Comparison of ENCODE assay signal across 22 mouse cellular contexts in the genomic region with DNA sequence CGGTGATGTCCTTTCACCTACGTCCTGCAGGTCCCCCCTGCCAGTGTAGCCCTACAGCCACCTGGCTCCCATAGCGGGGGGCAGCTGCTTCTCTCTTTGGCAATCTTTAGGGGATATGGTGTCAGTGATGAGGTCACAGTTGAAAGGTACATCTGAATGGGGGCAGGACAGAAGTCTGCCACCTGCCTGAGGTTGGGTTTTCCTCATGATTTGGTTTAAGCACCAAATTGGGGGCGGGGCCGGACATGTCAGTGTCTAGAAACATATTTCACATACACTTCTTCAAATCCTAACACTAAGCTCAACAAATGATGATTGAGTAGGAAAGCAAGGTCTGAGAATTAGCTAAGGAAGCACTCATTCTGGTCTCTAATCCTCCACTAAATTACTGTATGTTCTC. TPM values are rescaled to one million over a fixed set of nuclear protein-coding genes. Genes with fewer than 3 reads are reported as not detected.
"Had no signal": no experiment of that assay in that cellular context is flagged by ENCODE, and none has a peak within 500 bp of the region (broad histone marks: within the 10 kb centered on the region; RNA-seq: fewer than 3 reads in every experiment).

A gene (minus strand): TSS at position 101 of the 400 bp plus-strand sequence.

- DNase-seq: liver, embryonic 13.5 days; liver, postnatal 0 days; lung, adult 2 months; lung, postnatal 14 days; lung, postnatal 36 days; right cerebral cortex, postnatal 14 days; thymus, adult 2 months had no signal

- H3K27ac ChIP-seq: liver, embryonic 13.5 days; liver, embryonic 15.5 days; lung, embryonic 15.5 days; macrophage; midbrain, embryonic 13.5 days; midbrain, embryonic 15.5 days; neural tube, embryonic 12.5 days; stomach, embryonic 15.5 days; stomach, postnatal 0 days had no signal

- H3K4me2 ChIP-seq: liver, embryonic 11.5 days; liver, embryonic 13.5 days; liver, embryonic 15.5 days; lung, embryonic 15.5 days; midbrain, embryonic 11.5 days; midbrain, embryonic 13.5 days; midbrain, embryonic 15.5 days; neural tube, embryonic 12.5 days; stomach, embryonic 15.5 days had no signal

- H3K9me3 ChIP-seq: liver, embryonic 13.5 days; liver, embryonic 15.5 days; lung, embryonic 15.5 days; midbrain, embryonic 13.5 days; midbrain, embryonic 15.5 days; neural tube, embryonic 12.5 days; stomach, embryonic 15.5 days had no signal

- H3K9ac ChIP-seq: liver, embryonic 13.5 days; liver, embryonic 15.5 days; liver, postnatal 0 days; lung, embryonic 15.5 days; midbrain, embryonic 13.5 days; midbrain, embryonic 15.5 days; neural tube, embryonic 12.5 days; stomach, embryonic 15.5 days had no signal

- H3K27me3 ChIP-seq: liver, embryonic 13.5 days; liver, embryonic 15.5 days; lung, embryonic 15.5 days; midbrain, embryonic 13.5 days; midbrain, embryonic 15.5 days; neural tube, embryonic 12.5 days; stomach, embryonic 15.5 days had no signal

- H3K4me1 ChIP-seq: liver, embryonic 13.5 days; liver, embryonic 15.5 days; lung, embryonic 15.5 days; midbrain, embryonic 13.5 days; midbrain, embryonic 15.5 days; neural tube, embryonic 12.5 days; stomach, embryonic 15.5 days had no signal

- H3K4me3 ChIP-seq: liver, embryonic 13.5 days; liver, embryonic 15.5 days; lung, embryonic 15.5 days; midbrain, embryonic 13.5 days; midbrain, embryonic 15.5 days; neural tube, embryonic 12.5 days; stomach, embryonic 15.5 days had no signal

- H3K36me3 ChIP-seq: liver, embryonic 13.5 days; liver, embryonic 15.5 days; lung, embryonic 15.5 days; midbrain, embryonic 13.5 days; midbrain, embryonic 15.5 days; neural tube, embryonic 12.5 days; stomach, embryonic 15.5 days had no signal

- ATAC-seq: liver, postnatal 0 days; lung, postnatal 0 days; midbrain, embryonic 13.5 days; midbrain, embryonic 15.5 days had no signal

RNA-seq across cellular contexts. Expression of the gene that starts here (rescaled TPM):
- polyA plus RNA-seq: liver, embryonic 11.5 days; liver, embryonic 13.5 days; liver, embryonic 15.5 days; liver, postnatal 0 days; lung, adult 2 months; lung, embryonic 15.5 days; lung, postnatal 0 days; macrophage; midbrain, embryonic 11.5 days; midbrain, embryonic 13.5 days; midbrain, embryonic 15.5 days; midbrain, postnatal 0 days; neural tube, embryonic 12.5 days; neural tube, embryonic 14.5 days; spleen, adult 2 months; stomach, embryonic 15.5 days; stomach, postnatal 0 days; thymus, adult 2 months; urinary bladder, adult 2 months had no signal
